Mouse (Mus musculus): ENCODE results near the gene Nrn1.

GRCm38 (mm10) chr13:36707088-36707690, 27.7 kb downstream of the Nrn1 start:
- TF ChIP-seq CTCF (IDR thresholded peaks at IDR 0.05; ENCODE audit: low read depth), result no peak
- TF ChIP-seq EP300 (optimal IDR thresholded peaks at IDR 0.05), result no peak
